Mouse (Mus musculus): ENCODE results near the gene Calm3. TPM values are rescaled to one million over a fixed set of nuclear protein-coding genes. Genes with fewer than 3 reads are reported as not detected.

Gene Calm3
- polyA plus RNA-seq, 1 experiment from 2014 or later: 201 TPM

Other genes with a start within 250 kb of the Calm3 start
- gene Ceacam15, start 248.4 kb downstream of the Calm3 start, polyA plus RNA-seq (2014; fragmentation: Nextera tagmentation; extraction: Ambion mirVana): not detected in 2 replicates
- not detected in 2 replicates for gene Ceacam9, start 202.2 kb downstream of the Calm3 start, polyA plus RNA-seq (2014; fragmentation: Nextera tagmentation; extraction: Ambion mirVana)
- gene Ap2s1, start 185.7 kb downstream of the Calm3 start, polyA plus RNA-seq (2014; fragmentation: Nextera tagmentation; extraction: Ambion mirVana): 261 and 266 TPM in 2 replicates
- 28.5 and 30.9 TPM in 2 replicates for gene Slc1a5, start 142.8 kb downstream of the Calm3 start, polyA plus RNA-seq (2014; fragmentation: Nextera tagmentation; extraction: Ambion mirVana)
- 125 and 128 TPM in 2 replicates for gene Strn4, start 108.2 kb downstream of the Calm3 start, polyA plus RNA-seq (2014; fragmentation: Nextera tagmentation; extraction: Ambion mirVana)
- gene Fkrp, start 107.4 kb downstream of the Calm3 start, polyA plus RNA-seq (2014; fragmentation: Nextera tagmentation; extraction: Ambion mirVana): 25.4 and 29.3 TPM in 2 replicates
- 16.6 and 16.8 TPM in 2 replicates for gene Prkd2, start 81.2 kb downstream of the Calm3 start, polyA plus RNA-seq (2014; fragmentation: Nextera tagmentation; extraction: Ambion mirVana)
- 14.6 and 15.7 TPM in 2 replicates for gene Dact3, start 48.8 kb downstream of the Calm3 start, polyA plus RNA-seq (2014; fragmentation: Nextera tagmentation; extraction: Ambion mirVana)
- 13.9 and 15.9 TPM in 2 replicates for gene Gng8, start 32.3 kb downstream of the Calm3 start, polyA plus RNA-seq (2014; fragmentation: Nextera tagmentation; extraction: Ambion mirVana)
- gene Ptgir, start 17.6 kb downstream of the Calm3 start, polyA plus RNA-seq (2014; fragmentation: Nextera tagmentation; extraction: Ambion mirVana): 0.24 and 0.44 TPM in 2 replicates
- gene Pnmal2, start 20.6 kb upstream of the Calm3 start, polyA plus RNA-seq (2014; fragmentation: Nextera tagmentation; extraction: Ambion mirVana): 4.8 TPM in 2 replicates
- 2.0 and 2.1 TPM in 2 replicates for gene Pnmal1, start 35.6 kb upstream of the Calm3 start, polyA plus RNA-seq (2014; fragmentation: Nextera tagmentation; extraction: Ambion mirVana)
- 0.65 and 0.78 TPM in 2 replicates for gene Gm42372, start 59.0 kb upstream of the Calm3 start, polyA plus RNA-seq (2014; fragmentation: Nextera tagmentation; extraction: Ambion mirVana)
- gene Ccdc8, start 68.6 kb upstream of the Calm3 start, polyA plus RNA-seq (2014; fragmentation: Nextera tagmentation; extraction: Ambion mirVana): 26.4 and 33.5 TPM in 2 replicates
- gene Ppp5c, start 103.8 kb upstream of the Calm3 start, polyA plus RNA-seq (2014; fragmentation: Nextera tagmentation; extraction: Ambion mirVana): 134 and 140 TPM in 2 replicates
- gene Hif3a, start 138.3 kb upstream of the Calm3 start, polyA plus RNA-seq (2014; fragmentation: Nextera tagmentation; extraction: Ambion mirVana): 8.9 and 9.6 TPM in 2 replicates
- gene Psg16, start 149.9 kb upstream of the Calm3 start, polyA plus RNA-seq (2014; fragmentation: Nextera tagmentation; extraction: Ambion mirVana): 0.12 and 0.24 TPM in 2 replicates
- gene Ceacam3, start 226.2 kb upstream of the Calm3 start, polyA plus RNA-seq (2014; fragmentation: Nextera tagmentation; extraction: Ambion mirVana): not detected in 2 replicates